Mouse (Mus musculus) C2C12 (cell line): Measurements from ENCODE around the gene Tra2b.

ENCODE experiments used
- CTCF ChIP-seq: IDR thresholded peaks from one replicate; pipeline ENCODE4 v1.5.1; 2011; ENCODE audit not compliant: control insufficient read depth, insufficient read depth, insufficient read length
- FOSL1 ChIP-seq: IDR thresholded peaks from one replicate; pipeline ENCODE4 v1.8.0; 2011; ENCODE audit warnings: mild to moderate bottlenecking, low read length; ENCODE audit not compliant: poor library complexity, insufficient read depth, severe bottlenecking
- MAX ChIP-seq: IDR thresholded peaks from one replicate; pipeline ENCODE4 v1.6.1; 2011; ENCODE audit warnings: mild to moderate bottlenecking, control low read depth
- MYOD1 ChIP-seq: IDR thresholded peaks from one replicate; pipeline ENCODE4 v1.6.1; 2011; ENCODE audit warnings: low read depth; ENCODE audit not compliant: control insufficient read depth, insufficient read length
- USF1 ChIP-seq: IDR thresholded peaks from one replicate; pipeline ENCODE4 v1.6.1; 2011; ENCODE audit warnings: low read depth, mild to moderate bottlenecking, control low read depth, moderate library complexity

DNA sequence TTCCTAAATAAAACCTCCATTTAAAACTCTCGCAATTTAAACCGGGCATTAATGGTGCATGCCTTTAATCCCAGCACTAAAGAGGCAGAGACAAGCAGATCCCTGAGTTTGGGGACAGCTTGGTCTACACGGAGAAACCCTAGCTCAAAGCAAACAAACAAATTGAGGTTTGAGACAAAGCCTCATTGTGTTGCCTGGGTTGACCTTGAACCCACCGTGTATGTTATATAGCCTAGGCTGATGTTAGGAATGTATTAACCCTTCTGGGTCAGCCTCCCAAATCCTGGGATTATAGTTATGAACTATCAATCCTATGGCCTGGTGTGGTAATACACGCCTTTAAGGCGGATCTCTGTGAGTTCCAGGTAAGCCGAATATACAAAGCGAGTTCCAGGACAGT, 579 bp upstream of the Tra2b start:
- TF ChIP-seq CTCF (no peak), USF1 (no peak), MYOD1 (no peak), MAX (no peak), FOSL1 (no peak)
